Mouse (Mus musculus): ENCODE measurements around the gene Mtmr11. TPM values are rescaled to one million over a fixed set of nuclear protein-coding genes. Genes with fewer than 3 reads are reported as not detected.

Gene Mtmr11
- 0.37 TPM for polyA plus RNA-seq (2017; shearing (Covaris generic))

GRCm38 (mm10) chr3:96161869-96162840 lies at the start of gene Mtmr11:
Mtmr11 (plus strand) TSS chr3:96162004.

DNA sequence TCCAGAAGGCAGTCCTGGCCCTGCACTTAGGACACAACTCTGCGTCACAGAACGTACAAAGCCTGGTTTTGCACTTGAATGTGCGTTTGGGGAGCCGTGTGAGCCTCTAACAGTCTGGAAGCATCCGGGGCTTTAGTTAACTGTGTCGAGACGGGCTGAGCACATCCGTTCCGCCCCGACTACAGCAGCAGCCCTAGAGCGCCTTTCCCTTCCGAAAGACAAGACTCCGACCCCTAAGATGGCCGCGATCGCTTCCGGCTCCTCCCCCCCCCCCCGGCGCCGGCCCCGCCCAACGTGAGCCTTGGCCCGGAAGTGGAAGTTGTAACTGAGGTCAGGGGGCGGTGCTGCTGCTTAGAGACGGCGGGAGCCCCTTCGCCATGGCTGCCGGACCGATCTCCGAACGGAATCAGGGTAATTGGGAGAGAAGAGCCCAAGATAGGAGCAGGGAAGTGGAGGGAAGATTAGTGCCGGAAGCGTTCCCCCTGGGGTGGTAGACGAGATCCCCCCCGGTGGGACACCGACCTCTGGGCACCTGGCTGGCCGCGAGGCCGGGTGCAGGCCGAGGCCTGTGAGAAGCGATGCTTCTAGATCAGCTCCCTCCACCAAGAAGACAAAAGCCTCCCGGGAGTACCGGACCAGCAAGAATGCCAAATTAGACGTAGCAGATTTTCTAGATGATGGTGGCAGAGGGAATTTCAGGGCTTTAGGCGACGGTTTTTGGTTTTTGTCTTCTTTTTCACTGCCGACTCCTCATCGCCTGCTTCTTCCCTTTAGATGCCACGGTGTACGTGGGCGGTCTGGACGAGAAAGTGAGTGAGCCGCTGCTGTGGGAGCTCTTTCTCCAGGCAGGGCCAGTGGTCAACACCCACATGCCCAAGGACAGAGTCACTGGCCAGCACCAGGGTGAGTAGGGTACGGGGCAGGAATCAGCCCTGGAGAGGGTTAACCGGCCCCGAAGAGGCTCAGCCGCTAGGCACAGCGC lies 10.7 kb downstream of the Mtmr11 start, which contains the start of gene Sf3b4:
Sf3b4 (plus strand) TSS at position 136 of the 982 bp plus-strand sequence.

GRCm38 (mm10) chr3:96180727-96181477 lies 19.1 kb downstream of the Mtmr11 start, which contains the start of gene Sv2a:
Sv2a (plus strand) TSS chr3:96181151.

DNA sequence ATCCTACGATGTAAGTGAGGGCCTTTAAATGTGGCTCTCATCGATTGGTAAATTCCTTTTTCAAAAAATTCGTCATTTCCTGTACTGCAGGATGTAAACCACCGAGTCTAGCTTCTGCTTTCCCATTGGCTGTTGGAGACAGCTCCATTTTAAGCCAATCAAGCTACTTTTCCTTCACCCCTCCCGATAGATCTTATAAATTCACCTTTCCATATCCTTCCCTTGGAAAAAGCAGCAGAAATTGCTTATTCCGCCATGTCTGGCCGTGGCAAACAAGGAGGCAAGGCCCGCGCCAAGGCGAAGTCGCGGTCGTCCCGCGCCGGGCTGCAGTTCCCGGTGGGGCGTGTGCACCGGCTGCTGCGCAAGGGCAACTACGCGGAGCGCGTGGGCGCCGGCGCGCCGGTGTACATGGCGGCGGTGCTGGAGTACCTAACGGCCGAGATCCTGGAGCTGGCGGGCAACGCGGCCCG lies 57.9 kb downstream of the Mtmr11 start, which contains the start of the genes Bola1 and Hist2h2ab:
Bola1 (minus strand) TSS at position 49 of the 470 bp plus-strand sequence.
Hist2h2ab (plus strand) TSS at position 205 of the 470 bp plus-strand sequence.

DNA sequence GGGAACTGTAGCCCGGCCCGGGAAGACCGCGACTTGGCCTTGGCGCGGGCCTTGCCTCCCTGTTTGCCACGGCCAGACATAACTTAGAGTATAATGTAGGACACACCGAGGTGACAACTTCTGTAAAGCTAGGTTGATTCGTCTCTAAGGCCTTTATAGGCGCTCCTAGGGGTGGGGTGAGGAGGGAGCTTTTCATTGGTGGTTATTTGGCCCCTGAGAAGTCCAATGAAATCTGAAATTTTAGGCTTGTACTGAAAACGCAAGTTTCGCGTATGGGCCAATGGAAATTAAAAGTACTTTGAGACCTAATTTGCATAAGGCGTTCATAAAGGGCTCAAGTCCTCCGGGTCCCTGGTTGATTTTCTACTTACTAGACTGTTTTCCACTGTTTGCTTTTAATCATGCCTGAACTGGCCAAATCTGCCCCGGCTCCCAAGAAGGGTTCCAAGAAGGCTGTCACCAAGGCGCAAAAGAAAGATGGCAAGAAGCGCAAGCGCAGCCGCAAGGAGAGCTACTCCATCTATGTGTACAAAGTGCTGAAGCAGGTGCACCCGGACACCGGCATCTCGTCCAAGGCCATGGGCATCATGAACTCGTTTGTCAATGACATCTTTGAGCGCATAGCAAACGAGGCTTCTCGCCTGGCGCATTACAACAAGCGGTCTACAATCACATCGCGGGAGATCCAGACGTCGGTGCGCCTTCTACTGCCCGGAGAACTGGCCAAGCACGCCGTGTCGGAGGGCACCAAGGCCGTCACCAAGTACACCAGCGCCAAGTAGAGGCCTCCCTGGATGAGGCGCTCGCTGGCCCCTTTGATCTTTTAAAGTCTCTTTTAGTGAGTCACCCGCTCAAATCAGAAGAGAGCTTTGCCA lies 59.2 kb downstream of the Mtmr11 start, which contains the start of the genes Hist2h2ac and Hist2h2be:
Hist2h2ac (minus strand) TSS at position 116 of the 875 bp plus-strand sequence.
Hist2h2be (plus strand) TSS at position 355 of the 875 bp plus-strand sequence.

Other genes with a start within 250 kb of the Mtmr11 start
- 199 TPM for gene Anp32e, start 232.8 kb upstream of the Mtmr11 start, polyA plus RNA-seq (2017; shearing (Covaris generic))
- gene Plekho1, start 166.0 kb upstream of the Mtmr11 start, polyA plus RNA-seq (2017; shearing (Covaris generic)): 4.8 TPM
- 19.4 TPM for gene Vps45, start 103.5 kb upstream of the Mtmr11 start, polyA plus RNA-seq (2017; shearing (Covaris generic))
- gene Otud7b, start 57.5 kb upstream of the Mtmr11 start, polyA plus RNA-seq (2017; shearing (Covaris generic)): 12.6 TPM
- gene Sf3b4, start 10.3 kb downstream of the Mtmr11 start, polyA plus RNA-seq (2017; shearing (Covaris generic)): 123 TPM
- gene Sv2a, start 19.1 kb downstream of the Mtmr11 start, polyA plus RNA-seq (2017; shearing (Covaris generic)): 0.40 TPM
- 7.2 TPM for gene Bola1, start 57.7 kb downstream of the Mtmr11 start, polyA plus RNA-seq (2017; shearing (Covaris generic))
- 1.2 TPM for gene Hist2h2ab, start 57.9 kb downstream of the Mtmr11 start, polyA plus RNA-seq (2017; shearing (Covaris generic))
- 9.3 TPM for gene Hist2h2ac, start 58.9 kb downstream of the Mtmr11 start, polyA plus RNA-seq (2017; shearing (Covaris generic))
- 1.2 TPM for gene Hist2h2be, start 59.1 kb downstream of the Mtmr11 start, polyA plus RNA-seq (2017; shearing (Covaris generic))
- not detected for gene Hist2h3c2, start 77.1 kb downstream of the Mtmr11 start, polyA plus RNA-seq (2017; shearing (Covaris generic))
- 35.5 TPM for gene Hist2h2aa2, start 78.3 kb downstream of the Mtmr11 start, polyA plus RNA-seq (2017; shearing (Covaris generic))
- gene Hist2h2aa1, start 83.5 kb downstream of the Mtmr11 start, polyA plus RNA-seq (2017; shearing (Covaris generic)): not detected
- not detected for gene Hist2h3c1, start 84.7 kb downstream of the Mtmr11 start, polyA plus RNA-seq (2017; shearing (Covaris generic))
- 1.7 TPM for gene Hist2h4, start 101.3 kb downstream of the Mtmr11 start, polyA plus RNA-seq (2017; shearing (Covaris generic))
- gene Hist2h3b, start 106.7 kb downstream of the Mtmr11 start, polyA plus RNA-seq (2017; shearing (Covaris generic)): 5.1 TPM
- 4.8 TPM for gene Hist2h2bb, start 107.7 kb downstream of the Mtmr11 start, polyA plus RNA-seq (2017; shearing (Covaris generic))
- not detected for gene Fcgr1, start 132.0 kb downstream of the Mtmr11 start, polyA plus RNA-seq (2017; shearing (Covaris generic))